Mouse (Mus musculus): Measurements from ENCODE around the gene Catsperg1.

Gene Catsperg1

GRCm38 (mm10) chr7:29134693-29135386, 79.0 kb downstream of the Catsperg1 start, which contains the start of gene Rasgrp4:
TSS of gene Rasgrp4 (plus strand) at chr7:29134851.
- DNase-seq (ENCODE audit: low spot score), result no peak

- no peak for DNase-seq (ENCODE audit: low spot score)
These were observed 79.6 kb downstream of the Catsperg1 start for GRCm38 (mm10) chr7:29134230-29134629.

Measured in ovary, postnatal 36 days (tissue).